Mouse (Mus musculus) kidney, adult 9 months (tissue): Measurements from ENCODE around the gene Cnr1.

Source experiments
- DNase-seq: peaks from one replicate; pipeline ENCODE4 v3.0.0; 2022

The Cnr1 gene

DNA sequence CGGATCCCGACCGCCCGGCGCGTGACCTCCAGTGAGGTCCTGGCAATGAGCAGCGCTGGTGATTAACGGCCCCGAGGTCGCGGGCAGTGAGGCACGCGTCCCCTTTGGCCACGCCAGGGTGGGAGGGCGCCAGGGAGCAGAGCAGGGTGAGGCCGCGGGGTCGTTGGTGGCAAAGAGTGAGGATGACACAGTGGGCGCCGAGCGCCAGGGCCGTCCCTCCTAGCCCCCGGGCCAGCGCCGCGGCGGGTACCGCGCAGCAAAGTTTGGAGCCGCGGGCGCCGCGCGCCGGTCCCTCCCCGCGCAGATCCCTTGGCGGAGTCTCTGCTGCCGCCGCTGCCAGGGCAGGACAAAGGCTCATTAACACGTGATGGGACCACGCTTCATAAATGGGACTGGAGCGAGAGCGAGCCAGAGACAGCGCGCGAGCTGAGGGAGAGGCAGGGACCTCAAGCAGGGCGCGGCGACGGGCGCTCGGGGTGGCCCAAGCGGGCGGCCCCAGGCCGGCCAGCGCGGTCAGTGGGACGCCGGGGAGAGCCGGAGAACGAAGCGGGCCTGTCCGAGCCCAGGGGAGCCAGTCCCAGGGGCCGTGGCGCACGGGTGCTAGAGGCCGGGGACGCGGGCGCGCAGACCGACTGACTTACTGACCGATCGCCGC, at the start of gene Cnr1:
Cnr1 (plus strand) TSS at position 360 of the 655 bp plus-strand sequence.
- DNase-seq, result peak; percentile 43

DNA sequence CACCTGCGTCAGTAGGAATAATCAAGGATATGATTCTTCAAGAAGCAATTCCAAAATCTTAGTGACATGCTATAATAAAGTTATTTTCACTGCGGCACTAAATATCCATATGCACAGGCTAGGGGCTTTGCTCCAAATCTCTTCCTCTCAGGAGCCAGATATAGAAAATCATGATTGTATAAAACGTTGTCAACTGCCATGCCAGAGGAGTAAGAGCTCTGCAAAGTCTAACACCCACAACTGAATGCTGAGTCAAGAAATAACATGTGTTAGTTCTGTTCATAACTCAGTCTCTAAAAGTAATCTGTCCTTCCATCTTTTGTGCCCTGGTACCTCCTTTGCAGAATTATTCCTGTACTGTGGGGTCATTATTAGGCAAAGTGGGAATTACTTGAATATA, 44.4 kb upstream of the Cnr1 start:
- no peak for DNase-seq

DNA sequence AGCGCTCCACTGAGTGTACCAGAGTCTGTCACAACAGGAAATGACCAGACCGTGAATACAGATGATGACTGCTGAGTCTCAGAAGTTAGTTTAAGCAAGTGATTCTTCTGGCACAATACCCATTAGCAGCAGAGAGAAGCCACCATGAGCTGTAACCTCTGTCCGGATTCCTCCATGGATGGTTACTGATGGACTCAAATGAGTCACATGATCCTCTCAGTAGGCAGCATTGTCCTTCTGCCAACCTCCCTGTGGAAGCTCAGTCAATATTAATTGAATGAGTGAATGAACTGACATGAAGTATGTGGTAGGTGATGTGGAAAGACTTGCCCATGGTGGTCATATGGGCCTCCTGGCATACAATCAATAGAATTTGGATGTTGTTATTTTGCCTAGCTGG, 38.4 kb upstream of the Cnr1 start:
- DNase-seq, result no peak

DNA sequence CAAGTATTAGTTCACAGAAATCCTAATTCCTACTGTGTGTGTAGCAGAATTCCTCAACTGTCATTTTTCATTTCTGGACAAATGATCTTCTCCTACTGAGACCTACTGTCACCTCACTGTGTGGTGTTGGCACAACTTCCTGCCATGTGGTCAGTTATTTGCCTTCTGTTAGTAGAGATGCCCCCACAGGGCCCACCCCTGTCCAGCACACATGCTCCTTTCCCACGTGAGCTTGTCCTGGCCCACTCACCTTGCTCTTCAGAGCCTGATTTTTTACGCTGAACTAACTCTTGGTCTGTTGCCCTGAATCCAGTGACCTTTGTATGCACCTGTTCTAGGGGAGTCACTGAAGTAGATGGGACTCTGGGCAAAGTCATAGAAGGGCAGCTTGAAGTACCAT, 34.4 kb upstream of the Cnr1 start:
- peak; percentile 3 for DNase-seq

DNA sequence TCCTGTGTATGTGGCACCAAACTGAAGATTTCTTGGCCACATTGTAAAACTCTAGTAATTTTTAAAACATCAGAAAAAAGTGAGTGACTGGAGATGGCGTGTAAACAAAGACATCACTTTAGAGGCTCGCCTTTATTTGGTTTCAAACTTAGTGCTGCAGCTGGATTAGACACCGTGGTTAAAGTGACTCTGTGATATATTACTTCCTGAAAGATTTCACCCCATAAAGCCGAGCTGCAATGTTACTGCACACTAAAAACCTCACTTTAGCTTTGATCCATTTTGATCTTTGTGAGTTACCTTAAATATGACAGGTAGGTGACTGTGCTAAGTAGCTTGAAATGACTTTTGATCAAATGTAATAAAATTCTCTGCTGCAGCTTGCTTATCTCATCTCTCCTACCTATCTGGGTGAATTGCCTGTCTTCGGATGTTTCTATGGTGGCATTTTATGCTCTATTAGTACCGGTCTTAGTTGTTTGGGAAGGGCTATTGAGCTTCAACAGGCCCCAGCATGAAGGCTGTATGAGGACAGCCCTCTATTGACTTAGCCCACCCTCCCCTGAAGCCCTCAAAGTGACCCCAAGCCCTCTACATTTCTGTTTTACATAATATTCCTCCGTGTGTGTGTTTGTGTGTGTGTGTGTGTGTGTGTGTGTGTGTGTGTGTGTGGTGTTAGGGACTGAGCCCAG, 32.1 kb upstream of the Cnr1 start:
- DNase-seq, result no peak

DNA sequence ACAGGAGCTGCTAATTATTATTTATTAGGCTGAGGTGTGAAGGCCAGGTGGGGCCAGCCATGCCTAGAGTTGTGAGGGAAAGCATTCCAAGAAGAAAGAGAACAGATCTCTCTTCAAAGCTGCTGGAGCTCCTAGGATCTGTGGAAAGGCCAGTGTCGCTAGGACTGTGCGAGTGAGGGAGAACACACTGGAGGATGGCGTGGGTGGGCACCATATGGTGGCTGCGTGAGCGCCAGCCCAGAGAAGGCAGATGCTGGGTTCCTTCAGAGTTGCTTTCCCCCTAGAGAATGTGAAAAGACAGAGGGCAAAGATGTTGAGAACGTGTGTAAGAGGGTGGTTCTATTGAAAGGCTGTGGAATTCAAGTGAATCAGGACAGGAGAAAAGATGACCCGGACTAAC, 30.6 kb upstream of the Cnr1 start:
- no peak for DNase-seq

DNA sequence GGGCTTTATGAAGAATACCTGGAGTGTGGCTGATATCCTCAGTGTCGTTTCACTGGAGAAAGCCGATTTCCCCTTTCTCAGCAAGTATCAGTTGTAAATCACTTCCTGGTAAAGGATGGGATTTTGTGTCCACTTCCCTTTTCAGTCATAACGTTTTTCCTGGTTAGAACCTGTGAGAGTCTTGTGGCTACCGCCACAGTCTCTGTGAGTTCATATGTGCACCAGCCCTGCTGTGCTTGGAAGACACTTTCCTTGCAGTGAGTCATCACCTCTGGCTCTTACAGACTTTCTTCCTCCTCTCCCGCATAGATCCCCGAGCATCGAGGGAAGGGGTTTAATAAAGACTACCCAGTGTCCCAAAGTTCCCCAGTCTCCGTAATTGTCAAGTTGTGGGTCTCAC, 29.3 kb upstream of the Cnr1 start:
- DNase-seq, result no peak

DNA sequence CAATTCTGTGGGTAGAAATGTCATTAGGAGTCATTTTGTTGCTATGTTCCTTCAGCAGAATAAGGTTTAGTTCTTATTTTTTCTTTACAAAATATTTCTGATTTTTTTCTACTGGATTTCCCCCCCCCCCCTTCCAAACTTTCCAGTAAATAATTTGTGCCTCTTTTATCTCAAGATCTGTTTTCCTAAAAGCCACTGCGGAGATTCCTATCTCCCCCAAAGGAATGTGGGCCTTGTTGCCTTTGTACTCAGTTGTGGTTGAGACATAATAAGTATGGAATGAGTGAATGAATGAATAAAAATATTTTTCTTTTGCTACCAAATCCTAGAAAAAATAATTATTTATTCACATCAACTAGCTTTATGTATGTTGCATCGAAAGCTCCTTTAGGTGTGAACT, 28.9 kb upstream of the Cnr1 start:
- no peak for DNase-seq

DNA sequence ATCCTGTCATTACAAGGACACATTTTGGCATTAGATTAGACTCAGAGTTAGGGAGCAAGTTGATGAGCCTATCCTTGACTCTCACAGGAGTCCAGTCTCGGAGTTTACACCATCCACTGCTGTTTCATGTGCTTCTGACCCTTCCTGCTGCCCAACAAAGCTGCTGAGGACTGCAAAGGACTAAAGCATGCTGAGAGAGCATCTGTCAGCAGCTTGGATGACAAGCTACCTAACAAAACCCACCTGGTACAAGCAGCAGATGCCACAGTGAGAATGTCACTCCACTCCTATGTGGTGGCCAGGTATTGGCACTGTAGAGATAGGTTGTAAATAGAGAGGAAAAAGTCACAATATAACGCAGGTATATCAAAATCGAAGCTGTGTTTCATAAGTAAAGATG, 22.7 kb upstream of the Cnr1 start:
- DNase-seq, result no peak

DNA sequence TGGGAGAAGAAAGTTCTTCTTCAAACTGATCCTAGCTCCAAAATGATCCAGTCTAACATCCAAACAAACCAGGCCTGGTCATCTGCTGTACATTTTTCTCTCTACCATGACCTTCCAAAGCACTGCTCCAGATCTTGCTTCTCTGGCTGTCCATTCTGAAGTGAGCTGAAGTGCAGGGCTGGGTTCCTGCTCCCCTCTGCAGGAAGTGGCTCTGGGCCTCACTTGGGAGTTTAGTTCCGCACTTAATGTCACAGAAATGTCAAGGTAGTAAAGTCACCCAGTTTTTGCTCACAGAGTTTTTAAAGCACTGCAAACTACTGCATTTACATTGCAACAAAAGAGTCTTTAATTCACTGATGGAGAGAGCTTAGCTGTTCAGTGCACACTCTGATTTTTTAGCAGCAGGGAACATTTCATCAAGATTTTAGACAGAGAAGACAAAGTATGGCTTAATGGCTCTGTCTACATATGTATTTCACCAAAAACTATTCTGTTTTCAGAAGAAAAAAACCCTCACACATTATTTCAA, 20.5 kb upstream of the Cnr1 start:
- no peak for DNase-seq

DNA sequence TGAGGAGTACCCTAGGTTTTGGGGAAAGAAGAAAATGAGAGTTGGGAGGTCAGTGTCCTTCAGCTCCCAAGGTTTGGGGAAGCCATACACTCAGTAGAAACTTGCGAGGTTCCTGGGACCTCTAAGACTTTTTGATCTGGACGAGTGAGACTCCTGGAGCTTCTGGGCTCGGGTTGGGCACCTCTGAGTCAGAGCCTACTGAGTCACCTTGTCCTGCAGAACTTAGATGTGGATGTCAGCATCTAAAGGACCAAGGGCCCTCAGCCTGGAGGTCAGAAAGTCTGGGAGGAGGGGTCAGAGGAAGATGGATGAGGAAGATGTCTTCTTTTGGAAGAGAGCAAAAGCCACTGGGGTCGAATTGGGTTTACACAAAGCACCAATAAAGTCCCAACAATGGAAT, 19.6 kb upstream of the Cnr1 start:
- DNase-seq, result no peak

DNA sequence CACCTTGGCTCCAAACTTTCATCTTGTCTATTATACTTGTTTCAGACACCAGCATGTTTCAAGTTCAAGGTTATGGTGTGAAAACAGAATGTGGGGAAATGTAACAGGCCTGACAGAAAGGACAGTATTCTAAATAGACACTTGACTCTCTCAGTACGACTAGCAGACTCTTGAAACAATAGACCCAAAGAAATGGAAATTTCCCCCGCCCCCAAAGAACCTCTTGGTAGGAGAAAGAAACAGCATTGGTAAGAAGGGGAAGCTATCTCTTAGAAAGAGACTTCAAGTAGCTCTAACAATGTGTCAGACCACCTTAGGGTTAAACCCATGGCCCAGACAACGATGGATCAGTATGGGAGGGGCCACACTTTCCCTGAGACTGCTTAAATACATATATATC, 15.6 kb upstream of the Cnr1 start:
- DNase-seq, result no peak

DNA sequence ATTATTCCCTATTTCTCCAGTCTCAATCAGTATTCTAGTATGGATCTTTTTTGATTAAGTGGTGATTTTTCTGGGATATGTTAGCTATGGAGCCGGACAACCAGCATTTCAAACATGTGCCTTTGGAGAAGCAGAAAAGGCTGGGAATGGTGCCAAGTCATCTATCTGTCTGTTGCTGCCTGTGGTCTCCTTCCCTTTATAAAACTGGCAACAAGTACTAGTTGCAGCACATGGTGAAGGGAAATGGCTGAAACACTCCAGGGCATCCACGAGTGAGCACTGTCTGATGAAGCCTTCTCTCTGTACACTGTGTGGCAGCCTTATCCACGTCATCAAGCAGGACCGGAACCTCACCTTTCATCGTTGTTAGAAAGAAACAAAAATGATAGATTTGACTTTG, 8.7 kb upstream of the Cnr1 start:
- DNase-seq, result no peak

DNA sequence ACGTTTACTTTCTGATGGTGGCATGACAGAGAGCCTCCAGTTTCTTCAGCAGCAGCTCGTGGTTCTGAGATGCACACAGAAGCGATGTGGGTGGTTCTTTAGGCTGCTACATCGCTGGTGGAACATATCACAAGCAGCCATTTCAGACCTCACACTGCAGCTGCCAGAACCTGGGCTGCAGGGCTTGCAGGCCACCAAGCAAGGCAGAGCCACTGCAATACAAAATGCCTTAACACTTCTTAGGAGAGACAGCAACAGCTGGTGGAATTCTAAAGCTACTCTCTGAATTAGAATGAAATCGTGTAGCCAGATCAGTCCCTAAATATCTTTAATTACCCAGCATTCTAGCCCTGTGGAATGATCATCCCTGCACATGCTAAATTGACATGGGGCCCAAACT, 3.6 kb upstream of the Cnr1 start:
- DNase-seq, result no peak

DNA sequence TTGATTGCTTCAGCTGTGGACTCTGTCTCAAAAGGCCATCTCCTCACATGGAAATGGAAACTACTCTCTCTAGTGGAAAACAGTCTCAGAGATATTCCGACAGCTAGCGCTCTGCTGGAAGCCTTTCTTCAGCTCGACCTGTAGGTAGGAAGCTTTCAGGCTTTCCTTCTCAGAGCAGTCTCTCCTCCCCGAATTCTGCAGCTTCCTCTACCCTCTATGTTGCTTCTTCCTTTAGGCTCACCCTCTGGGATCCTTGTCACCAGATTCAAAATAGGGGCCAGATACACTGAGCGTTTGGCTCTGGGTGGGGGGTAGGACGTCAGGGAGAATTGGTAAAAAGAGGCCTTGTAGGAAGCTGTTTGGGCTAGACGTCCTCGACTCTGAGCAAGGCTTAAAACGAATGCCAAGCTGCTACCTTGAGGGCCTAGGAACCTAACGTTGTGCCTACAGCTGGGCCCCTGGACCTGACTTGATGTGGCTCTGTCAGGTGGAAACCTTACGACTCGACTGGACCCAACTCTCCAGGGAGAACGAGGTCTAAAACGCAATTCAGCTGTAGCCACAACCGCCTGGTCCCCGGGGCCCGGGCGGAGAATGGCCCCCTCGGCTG, 1.1 kb upstream of the Cnr1 start:
- DNase-seq, result no peak

DNA sequence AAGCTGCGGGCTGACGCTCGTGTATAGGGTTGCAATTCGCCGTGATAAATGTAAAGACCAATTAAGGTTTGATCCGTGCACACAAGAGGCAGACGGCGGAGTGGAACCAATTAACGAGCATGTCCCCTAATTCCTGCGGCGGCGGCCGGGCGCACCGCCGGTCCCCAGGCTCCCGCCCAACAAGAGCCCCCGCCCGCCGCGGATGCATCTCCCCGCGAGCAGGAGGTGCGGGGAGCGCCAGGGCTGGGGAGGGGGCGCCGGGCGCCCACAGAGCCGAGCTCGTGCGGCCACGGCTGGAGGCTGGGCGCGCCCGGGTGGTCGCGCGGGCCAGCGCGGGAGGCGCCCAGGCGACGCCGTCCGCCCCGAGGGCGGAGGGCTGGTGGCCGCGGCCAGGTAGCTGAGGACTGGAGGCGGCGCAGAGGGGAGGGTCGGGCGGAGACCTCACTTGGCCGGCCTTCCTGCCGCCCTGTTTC, 596 bp upstream of the Cnr1 start:
- no peak for DNase-seq

DNA sequence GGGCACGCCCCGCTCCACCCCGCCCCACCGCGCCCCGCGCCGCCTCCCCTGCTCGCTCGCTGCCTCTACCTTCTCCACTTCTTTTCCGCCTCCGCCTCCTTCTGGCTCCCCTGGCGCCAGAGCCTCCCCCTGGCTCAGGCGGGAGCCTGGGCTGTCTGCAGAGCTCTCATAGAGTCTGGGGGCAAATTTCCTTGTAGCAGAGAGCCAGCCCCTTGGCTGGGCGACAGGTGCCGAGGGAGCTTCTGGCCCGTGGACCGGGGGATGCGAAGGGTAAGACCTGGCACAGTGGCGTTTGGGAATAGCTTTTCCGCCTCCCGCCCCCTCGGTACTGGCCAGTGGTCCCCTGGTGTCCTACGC, 474 bp downstream of the Cnr1 start:
- no peak for DNase-seq

DNA sequence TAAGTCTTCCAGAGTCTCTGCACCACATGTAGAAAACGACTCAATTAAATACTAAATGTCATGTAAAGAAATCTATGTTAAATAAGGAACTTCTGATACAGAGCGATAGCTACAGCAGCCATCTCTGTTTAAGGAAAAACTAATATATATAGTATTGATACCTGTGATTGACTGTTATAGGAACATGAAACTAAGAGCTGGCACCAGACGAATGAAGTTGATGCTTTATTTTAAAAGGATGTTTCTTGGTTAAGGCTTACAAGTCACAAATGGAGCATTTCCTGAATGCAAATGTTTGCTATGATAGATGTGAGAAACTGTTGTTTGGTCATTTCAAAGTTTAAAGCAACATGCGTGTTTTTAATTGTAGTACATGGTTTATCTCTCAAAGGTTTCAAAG, 1.1 kb downstream of the Cnr1 start:
- DNase-seq, result no peak

DNA sequence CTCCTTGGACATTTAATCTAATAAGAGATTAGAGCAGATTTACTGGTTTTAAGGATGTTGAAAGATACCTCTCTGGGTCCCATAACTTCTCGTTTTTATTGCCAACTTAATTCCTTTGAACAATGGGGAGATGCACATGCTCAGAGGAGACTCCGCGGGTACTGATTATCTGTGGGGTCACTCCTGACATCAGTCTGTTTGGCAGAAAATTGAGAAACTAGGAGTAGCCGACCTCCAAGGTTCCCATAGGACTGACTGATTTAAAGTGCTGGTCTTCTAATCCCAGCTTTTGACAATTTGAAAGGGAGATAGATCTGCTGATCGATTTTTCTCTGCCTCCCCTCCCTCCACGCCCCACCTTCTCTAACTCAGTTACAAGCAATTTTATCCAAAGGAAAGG, 1.6 kb downstream of the Cnr1 start:
- no peak for DNase-seq

DNA sequence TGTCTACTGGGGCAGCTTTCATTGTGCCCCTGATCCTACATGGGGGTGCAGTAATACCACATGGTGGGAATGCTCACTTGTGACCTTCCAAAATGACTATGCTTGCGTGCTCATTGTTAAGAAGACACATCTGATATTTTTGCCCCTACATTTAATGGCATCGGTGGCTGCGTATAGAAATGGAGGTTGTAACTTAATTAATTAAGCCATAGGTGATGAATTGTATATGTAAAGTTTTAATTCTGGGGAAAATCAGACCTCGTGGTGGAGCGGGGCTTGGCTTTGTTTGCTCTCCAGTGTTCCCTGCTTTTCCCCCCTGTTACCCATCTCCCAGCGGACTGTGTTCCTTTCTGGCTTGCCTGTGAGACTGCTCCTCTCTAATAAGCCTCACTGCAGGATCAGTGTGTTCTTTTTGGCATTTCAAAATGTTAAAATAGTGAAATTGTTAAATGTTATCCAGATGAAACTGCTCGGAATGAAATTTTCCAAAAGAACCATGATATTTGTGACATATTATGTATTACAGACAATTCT, 2.4 kb downstream of the Cnr1 start:
- no peak for DNase-seq

DNA sequence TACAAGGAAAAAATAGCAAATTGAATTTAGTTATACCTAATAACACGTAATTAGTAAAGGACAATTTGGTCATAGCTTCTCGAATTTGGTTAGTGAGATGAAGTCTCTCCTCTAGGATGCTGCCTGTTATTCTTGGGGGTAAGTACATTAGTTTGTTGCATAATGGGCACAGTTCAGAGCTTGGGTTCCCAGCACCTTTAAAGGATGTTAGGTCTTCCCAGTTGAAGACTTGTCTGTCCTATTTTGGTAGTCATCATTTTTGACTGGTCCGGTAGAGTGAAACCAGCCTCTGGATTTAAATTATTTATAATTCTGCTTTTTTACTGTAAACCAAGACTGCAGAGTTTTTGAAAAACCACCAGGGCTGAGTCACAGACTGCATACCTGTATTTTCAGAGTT, 3.3 kb downstream of the Cnr1 start:
- no peak for DNase-seq

DNA sequence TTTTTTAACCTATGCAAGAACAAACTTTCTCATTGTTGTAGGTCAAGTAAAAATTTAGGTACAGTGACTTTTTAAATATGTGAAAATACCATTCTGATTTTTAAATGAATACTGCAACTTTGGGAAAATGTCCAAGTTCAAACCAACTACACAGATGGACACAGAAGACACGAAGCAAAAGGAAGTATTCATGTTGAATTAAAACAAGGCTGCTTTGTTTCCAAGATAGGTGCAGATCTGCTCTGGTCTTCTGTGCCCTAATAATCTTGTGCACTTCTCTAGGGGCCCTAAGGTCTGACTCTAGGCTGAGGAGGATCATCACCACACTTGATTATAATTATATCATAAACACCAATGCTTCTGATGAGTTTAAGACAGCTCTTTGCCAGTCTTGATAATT, 4.1 kb downstream of the Cnr1 start:
- no peak for DNase-seq

DNA sequence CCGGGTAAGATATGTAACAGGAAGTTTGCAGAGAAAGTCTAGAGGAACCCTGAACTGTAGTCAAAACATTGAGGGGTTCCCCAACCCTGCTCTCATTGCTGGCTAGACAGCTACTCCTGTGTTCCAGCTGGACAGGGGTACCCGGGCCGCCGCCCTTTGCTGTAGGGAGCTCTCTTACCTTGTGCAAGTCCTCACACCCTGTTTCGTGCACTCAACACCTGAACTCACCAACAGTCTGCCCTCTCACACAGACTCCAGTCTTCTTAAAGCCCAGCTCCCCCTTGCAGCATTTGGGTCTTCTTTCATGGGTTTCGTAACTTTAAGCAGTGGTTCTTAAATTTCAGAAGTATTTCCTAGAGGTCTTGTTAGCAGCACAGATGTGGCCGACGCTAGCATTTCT, 7.0 kb downstream of the Cnr1 start:
- no peak for DNase-seq

DNA sequence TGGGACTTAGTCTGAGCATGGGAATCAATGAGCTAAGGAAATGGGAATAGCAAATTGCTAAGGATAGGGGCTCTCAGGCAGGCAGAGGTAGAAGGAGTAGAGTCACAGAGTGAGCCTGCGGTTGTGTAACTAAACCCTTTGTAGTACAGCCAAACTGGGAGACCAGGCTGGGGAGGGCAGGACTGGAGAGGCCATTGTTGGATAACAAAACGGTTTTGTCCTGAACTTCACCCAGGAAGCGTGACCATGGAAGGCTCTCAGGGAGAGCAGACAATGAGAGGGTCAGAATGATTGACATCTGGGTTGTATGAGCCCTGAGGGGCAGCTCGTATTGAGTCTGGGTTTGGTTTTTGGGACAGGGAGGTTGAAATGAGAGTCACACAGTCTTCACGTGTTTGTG, 17.2 kb downstream of the Cnr1 start:
- no peak for DNase-seq
